Mouse (Mus musculus): Measurements from ENCODE around the gene Slain1. TPM values are rescaled to one million over a fixed set of nuclear protein-coding genes. Genes with fewer than 3 reads are reported as not detected.
A peak's percentile ranks its signal among the peaks of the same experiment; 100 is the strongest.

The Slain1 gene
- total RNA-seq, 2 experiments from 2014 or later: 51.6 to 53.1 TPM

GRCm38 (mm10) chr14:103666347-103666954, 16.4 kb downstream of the Slain1 start:
- DNase-seq: no peak

GRCm38 (mm10) chr14:103667036-103667435, 17.0 kb downstream of the Slain1 start:
- no peak for DNase-seq

GRCm38 (mm10) chr14:103679395-103680217, 29.6 kb downstream of the Slain1 start:
- DNase-seq: no peak

GRCm38 (mm10) chr14:103680285-103680819, 30.3 kb downstream of the Slain1 start:
- DNase-seq: no peak

GRCm38 (mm10) chr14:103682633-103683390, 32.8 kb downstream of the Slain1 start:
- no peak for DNase-seq

- no peak for DNase-seq
Measured at GRCm38 (mm10) chr14:103686994-103687393, 37.0 kb downstream of the Slain1 start.

GRCm38 (mm10) chr14:103694295-103694694, 44.3 kb downstream of the Slain1 start:
- no peak for DNase-seq

GRCm38 (mm10) chr14:103695620-103696019, 45.6 kb downstream of the Slain1 start:
- DNase-seq: no peak

GRCm38 (mm10) chr14:103697101-103697500, 47.1 kb downstream of the Slain1 start:
- no peak for DNase-seq

GRCm38 (mm10) chr14:103699308-103699707, 49.3 kb downstream of the Slain1 start:
- DNase-seq: no peak

- DNase-seq: no peak
Measured at GRCm38 (mm10) chr14:103702516-103702915, 52.5 kb downstream of the Slain1 start.

GRCm38 (mm10) chr14:103704771-103705170, 54.7 kb downstream of the Slain1 start:
- no peak for DNase-seq

- no peak for DNase-seq
Measured at GRCm38 (mm10) chr14:103706347-103706746, 56.3 kb downstream of the Slain1 start.

- no peak for DNase-seq
Measured at GRCm38 (mm10) chr14:103708601-103709000, 58.6 kb downstream of the Slain1 start.

- no peak for DNase-seq
Measured at GRCm38 (mm10) chr14:103709261-103709660, 59.2 kb downstream of the Slain1 start.

GRCm38 (mm10) chr14:103712986-103713385, 63.0 kb downstream of the Slain1 start:
- no peak for DNase-seq

GRCm38 (mm10) chr14:103717516-103717915, 67.5 kb downstream of the Slain1 start:
- no peak for DNase-seq

GRCm38 (mm10) chr14:103717979-103718378, 68.0 kb downstream of the Slain1 start:
- no peak for DNase-seq

GRCm38 (mm10) chr14:103718393-103718792, 68.4 kb downstream of the Slain1 start:
- no peak for DNase-seq

GRCm38 (mm10) chr14:103718836-103719575, 69.0 kb downstream of the Slain1 start:
- DNase-seq: peak; percentile 73 to 87

- no peak for DNase-seq
Measured at GRCm38 (mm10) chr14:103720163-103720562, 70.1 kb downstream of the Slain1 start.
